Mouse (Mus musculus) left cerebral cortex, adult 8-10 months (tissue): Measurements from ENCODE around the gene Etnppl. TPM values are rescaled to one million over a fixed set of nuclear protein-coding genes. Genes with fewer than 3 reads are reported as not detected.

Experiments
- DNase-seq, 2 experiments: peaks; one replicate each; pipeline ENCODE4 v3.0.0; 2022; ENCODE audit warnings: low spot score in 2 of 2
- total RNA-seq, 4 experiments: library from RNA; stranded (reverse); gene quantifications; 2 replicates each; pipeline ENCODE4 v1.2.4; 2022

The Etnppl gene
- total RNA-seq, 4 experiments from 2014 or later, result 12.5 to 14.8 (median 12.9) TPM

DNA sequence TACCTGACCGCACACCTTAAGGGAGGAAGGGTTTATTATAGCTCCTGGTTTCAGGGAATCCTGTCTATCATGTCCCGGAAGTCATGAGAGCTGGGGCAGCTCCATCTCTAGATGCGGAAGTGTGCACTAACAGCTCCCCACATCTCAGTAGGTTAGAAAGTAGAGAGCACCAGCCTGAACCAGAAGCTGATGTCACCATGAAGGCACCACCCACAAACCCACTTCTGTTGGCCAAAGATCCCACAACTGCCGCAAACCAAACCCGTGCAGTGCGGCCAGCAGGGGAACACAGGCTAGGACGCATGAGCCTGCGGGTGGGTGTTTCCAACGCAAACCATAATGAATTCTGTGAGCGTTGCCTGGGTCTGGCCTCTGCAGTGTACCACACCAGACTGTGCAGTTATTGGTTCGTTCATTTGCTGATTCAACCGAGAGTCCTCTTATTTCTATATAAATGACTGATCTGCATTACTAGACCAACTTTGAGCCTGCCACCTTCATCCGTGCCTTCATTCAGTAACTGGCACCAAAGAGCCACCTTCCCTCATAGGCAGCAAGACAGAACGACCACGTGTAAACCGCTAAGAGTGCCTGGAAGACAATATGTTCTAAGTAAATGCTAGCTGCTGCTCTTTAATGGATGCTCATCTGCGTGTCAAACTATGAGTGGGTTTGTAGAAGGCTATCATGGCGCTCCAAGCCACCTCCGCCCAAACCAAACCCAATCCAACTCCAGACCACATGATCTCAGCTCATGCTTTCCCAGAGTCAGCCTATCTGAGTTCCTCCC is 60.6 kb downstream of the Etnppl start:
- DNase-seq, result no peak

- DNase-seq, result no peak
These were observed 64.0 kb downstream of the Etnppl start for GRCm38 (mm10) chr3:130681226-130681625.

DNA sequence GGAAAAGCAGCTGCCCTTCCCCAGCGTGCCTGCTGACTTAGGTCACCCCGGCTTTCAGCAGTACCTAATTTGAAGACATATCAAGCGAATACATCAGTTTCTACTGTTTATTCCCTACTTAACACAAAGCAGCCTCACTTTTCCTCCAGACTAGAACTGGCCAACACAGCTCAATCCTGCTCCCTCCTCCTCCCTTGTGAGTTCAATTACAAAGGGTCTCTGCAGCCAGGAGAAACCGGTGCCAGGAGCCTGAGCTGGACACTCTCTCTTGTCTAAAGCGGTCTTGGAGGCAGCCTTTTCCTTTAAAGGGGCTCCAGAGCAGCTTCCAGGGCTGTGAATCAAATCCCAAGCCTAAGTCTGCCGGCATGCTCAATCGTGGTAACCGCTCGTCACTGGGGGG is 64.9 kb downstream of the Etnppl start:
- no peak for DNase-seq

GRCm38 (mm10) chr3:130683836-130684235 is 66.6 kb downstream of the Etnppl start:
- DNase-seq, result no peak

DNA sequence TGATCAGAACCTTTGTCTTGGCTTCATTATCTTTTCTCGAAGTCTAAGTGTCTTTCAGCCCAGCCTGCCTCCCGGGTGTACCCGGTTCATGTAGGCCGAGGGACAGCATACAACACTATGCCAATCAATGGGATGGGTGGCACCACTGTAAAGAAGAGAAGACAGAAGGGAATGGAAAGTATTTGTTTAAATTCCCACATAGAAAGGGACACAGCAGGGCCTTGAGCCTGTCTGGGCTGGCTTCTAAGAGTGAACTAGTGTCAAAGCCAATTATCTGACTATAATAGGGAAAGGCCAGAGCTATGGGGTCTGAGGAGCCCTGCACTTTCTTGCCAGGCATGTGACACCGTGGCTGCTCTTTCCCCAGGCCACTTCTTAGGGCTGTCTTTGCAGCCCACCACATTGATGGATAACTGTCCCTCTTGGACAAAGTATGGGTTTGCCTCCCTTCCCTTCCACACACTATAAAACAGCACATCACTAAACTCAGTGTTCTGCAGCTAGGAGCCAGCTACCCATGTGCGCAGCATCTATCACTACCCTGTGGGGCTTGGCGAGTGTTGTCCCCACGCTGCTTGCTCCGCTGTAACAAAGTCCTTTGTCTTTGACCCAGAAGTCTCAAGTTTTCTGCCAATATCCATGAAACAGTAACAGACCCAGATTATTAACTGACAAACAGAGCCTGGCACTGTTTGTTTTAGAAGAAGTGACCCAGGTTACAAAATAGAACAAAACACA is 67.2 kb downstream of the Etnppl start:
- no peak for DNase-seq

DNA sequence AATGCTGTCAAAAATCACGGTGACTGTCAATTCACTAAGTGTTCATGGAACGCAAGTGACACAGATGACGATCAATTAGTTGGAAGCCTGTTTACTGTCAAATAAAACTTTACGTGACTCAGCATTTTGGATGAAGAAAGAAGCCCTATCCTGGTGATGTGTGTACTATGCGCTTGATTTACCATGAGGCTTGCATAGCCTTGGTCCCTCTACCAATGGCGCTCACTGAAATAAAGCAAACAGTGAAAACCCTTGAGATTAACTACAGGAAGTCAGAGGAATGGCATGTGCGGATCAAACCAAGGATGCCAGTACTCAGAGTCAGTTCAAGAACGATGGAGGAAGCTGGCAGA is 67.7 kb downstream of the Etnppl start:
- no peak for DNase-seq

DNA sequence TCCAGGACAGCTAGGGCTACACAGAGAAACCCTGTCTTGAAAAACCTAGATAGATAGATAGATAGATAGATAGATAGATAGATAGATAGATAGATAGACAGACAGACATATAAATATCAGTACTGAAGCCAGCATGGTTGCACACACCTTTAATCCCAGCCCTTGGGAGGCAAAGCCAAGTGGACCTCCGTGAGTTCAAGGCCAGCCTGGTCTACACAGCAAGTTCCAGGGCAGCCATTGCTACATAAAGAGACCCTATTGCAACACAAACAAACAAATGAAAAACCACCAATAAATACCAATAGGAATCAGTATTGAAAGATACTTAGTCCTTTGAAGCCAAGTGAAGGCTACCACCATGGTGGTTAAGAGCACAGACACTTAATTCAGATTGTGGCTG is 69.8 kb downstream of the Etnppl start:
- no peak for DNase-seq

Other genes starting within 250 kb of the Etnppl start
- gene Ostc, start 92.0 kb downstream of the Etnppl start, total RNA-seq, result 10 to 100 TPM; 48.4 to 54.3 (median 51.1) TPM
- gene Rpl34, start 113.0 kb downstream of the Etnppl start, total RNA-seq, result 100 to 1,000 TPM; 340 to 406 (median 354) TPM